Mouse (Mus musculus) midbrain, embryonic 14.5 days (tissue): ENCODE measurements around the gene Fa2h. TPM values are rescaled to one million over a fixed set of nuclear protein-coding genes. Genes with fewer than 3 reads are reported as not detected.

Source experiments
- ATAC-seq: fragments of 200-750 bp; cut with Nextera tagmentation; 2 replicates; pipeline ENCODE4 v1.8.0; 2017; ENCODE audit warnings: moderate number of reproducible peaks, moderate library complexity; ENCODE audit not compliant: low FRiP score, low TSS enrichment
- DNase-seq: peaks from one replicate; pipeline ENCODE4 v3.0.0-alpha.2; 2015
- H3K27ac ChIP-seq: fragments of 300-500 bp; sonication (generic); replicated peaks from 2 replicates; pipeline ENCODE4 v1.5.1; 2014; ENCODE audit warnings: mild to moderate bottlenecking, low read depth, low read length, moderate library complexity
- H3K27me3 ChIP-seq: fragments of 300-500 bp; sonication (generic); 2 replicates; pipeline ENCODE4 v1.6.1; 2014; ENCODE audit warnings: low read length, control low read depth, mixed read lengths; ENCODE audit not compliant: control insufficient read depth, insufficient read depth
- H3K36me3 ChIP-seq: fragments of 300-500 bp; sonication (generic); 2 replicates; pipeline ENCODE4 v1.6.1; 2014; ENCODE audit warnings: low read length, control low read depth; ENCODE audit not compliant: control insufficient read depth, insufficient read depth
- H3K4me1 ChIP-seq: fragments of 300-500 bp; sonication (generic); 2 replicates; pipeline ENCODE4 v1.6.1; 2014; ENCODE audit warnings: mild to moderate bottlenecking, antibody characterized with exemption, low read length, control low read depth; ENCODE audit not compliant: control insufficient read depth, insufficient read depth
- H3K4me2 ChIP-seq: fragments of 300-500 bp; sonication (generic); 2 replicates; pipeline ENCODE4 v1.6.1; 2014; ENCODE audit warnings: mild to moderate bottlenecking, low read length, moderate library complexity
- H3K4me3 ChIP-seq: fragments of 300-500 bp; sonication (generic); replicated peaks from 2 replicates; pipeline ENCODE4 v1.5.1; 2014; ENCODE audit warnings: low read depth, low read length
- H3K9ac ChIP-seq: fragments of 300-500 bp; sonication (generic); replicated peaks from 2 replicates; pipeline ENCODE4 v1.6.1; 2014; ENCODE audit warnings: mild to moderate bottlenecking, low read length, moderate library complexity
- H3K9me3 ChIP-seq: fragments of 300-500 bp; sonication (generic); 2 replicates; pipeline ENCODE4 v1.6.1; 2016; ENCODE audit warnings: low read length, control low read depth, mixed read lengths; ENCODE audit not compliant: control insufficient read depth
- WGBS: fragments of 180-500 bp; shearing (Covaris S2); extraction: QIAGEN DNeasy Blood & Tissue Kit; methylation state at CpG from one replicate; pipeline ENCODE4 v1.1.7; 2014; 5-methylcytosine and 5-hydroxymethylcytosine counted together
- polyA plus RNA-seq: library from polyadenylated mRNA; unstranded; fragments of >200 nt; fragmentation: Nextera tagmentation; extraction: Ambion mirVana; gene quantifications from 2 replicates; pipeline ENCODE4 v1.2.1, GENCODE M21; 2014

Gene Fa2h
- polyA plus RNA-seq: 0.24 and 0.39 TPM in 2 replicates

- under 1% methylated on average over 71 of the region's 71 CpGs for WGBS
- no peaks in the 10 kb centered on the region for H3K36me3 ChIP-seq
Observed at GRCm38 (mm10) chr8:111393391-111394363, at the start of gene Fa2h. Gene Fa2h (minus strand): TSS chr8:111393824.

DNA sequence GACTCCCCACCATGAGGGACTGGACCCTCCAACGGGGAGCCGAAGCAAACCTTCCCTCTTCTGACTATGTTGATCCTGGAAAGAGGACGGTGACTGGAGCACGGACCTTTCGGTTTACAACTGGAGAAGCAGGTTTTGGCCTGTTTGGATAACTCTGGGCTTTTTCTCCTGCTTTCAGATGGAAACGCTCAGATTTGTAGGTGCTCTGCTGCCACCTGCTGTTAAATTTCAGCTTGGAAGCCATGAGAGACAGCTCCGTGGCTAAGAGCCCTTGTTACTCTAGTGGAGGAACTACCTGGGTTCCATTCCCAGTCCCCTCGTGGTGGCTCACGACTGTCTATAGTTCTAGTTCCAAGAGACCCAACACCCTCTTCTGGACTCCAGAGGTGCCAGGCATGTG, 45.6 kb upstream of the Fa2h start:
- no peaks in the 10 kb centered on the region for H3K36me3 ChIP-seq
- H3K27ac ChIP-seq: no peak overlapping the region
- DNase-seq: peak; percentile 92
- 30% methylated on average over 9 of the region's 9 CpGs for WGBS
- no peak for ATAC-seq
- H3K9me3 ChIP-seq: no peaks in the 10 kb centered on the region
- no peaks in the 10 kb centered on the region for H3K27me3 ChIP-seq
- H3K4me3 ChIP-seq: no peak overlapping the region
- H3K4me1 ChIP-seq: no peaks in the 10 kb centered on the region
- H3K4me2 ChIP-seq: no peak overlapping the region
- H3K9ac ChIP-seq: no peak overlapping the region

More at GRCm38 (mm10) chr8:111393391-111394363, at the start of gene Fa2h:
- no peak within 1 kb of the TSS for H3K27ac ChIP-seq
- H3K9ac ChIP-seq: peak within 1 kb of the TSS; percentile 57
- ATAC-seq (peak; percentile 90), DNase-seq (peak; percentile 87)
- peak within 1 kb of the TSS; percentile 55 for H3K4me3 ChIP-seq
- H3K27me3 ChIP-seq: peaks cover 38% of the 10 kb centered on the region; the same call in 1 of the 2 replicates
- H3K9me3 ChIP-seq: no peaks in the 10 kb centered on the region
- H3K4me2 ChIP-seq: peak within 1 kb of the TSS; percentile 96
- H3K4me1 ChIP-seq: 0 out of 2 replicates have a peak, but pooled peaks cover 3% of the 10 kb centered on the region

DNA sequence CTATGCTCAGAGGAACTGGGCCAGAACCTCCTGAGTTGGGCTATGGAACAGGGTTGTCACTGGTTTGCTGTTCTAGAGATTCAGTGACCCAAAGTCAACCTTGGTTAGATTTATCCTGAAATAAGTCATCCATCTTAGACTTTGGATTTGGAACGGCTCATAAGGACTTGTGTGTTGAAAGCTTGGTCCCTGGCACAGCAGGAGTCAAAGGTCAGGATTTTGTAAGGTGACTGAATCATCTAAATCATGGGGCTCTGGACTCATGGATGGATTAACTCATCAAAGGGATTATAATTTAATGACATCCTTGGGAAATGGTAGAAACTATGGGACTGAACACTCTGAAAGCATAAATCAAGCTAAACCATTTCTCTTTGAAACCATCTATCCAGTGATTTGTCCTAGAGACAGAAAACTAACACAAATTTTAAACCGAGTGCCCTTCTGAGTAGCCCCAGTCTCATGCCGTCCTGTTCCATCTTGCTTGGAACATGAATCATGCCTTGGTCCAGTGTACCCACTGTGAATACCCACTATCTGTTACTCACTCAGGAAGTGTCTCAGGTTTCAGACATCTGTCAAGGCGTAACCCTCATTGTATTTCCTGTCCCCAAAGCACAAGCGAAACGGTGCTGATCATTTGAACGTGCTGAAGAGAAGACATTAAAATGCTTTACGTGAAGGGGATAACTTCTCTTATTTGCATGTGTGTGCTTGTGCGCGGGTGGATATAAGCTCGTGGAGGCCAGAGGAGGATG, 41.6 kb upstream of the Fa2h start:
- whole genome bisulfite sequencing: 77% methylated on average over 11 of the region's 11 CpGs
- H3K36me3 ChIP-seq: no peaks in the 10 kb centered on the region
- H3K4me1 ChIP-seq: no peaks in the 10 kb centered on the region
- H3K9me3 ChIP-seq: no peaks in the 10 kb centered on the region
- no peak for ATAC-seq
- H3K4me3 ChIP-seq: no peak overlapping the region
- no peak overlapping the region for H3K27ac ChIP-seq
- H3K4me2 ChIP-seq: no peak overlapping the region
- no peak for DNase-seq
- H3K9ac ChIP-seq: no peak overlapping the region
- no peaks in the 10 kb centered on the region for H3K27me3 ChIP-seq

GRCm38 (mm10) chr8:111424646-111425045, 31.0 kb upstream of the Fa2h start:
- no peaks in the 10 kb centered on the region for H3K4me1 ChIP-seq
- H3K4me2 ChIP-seq: no peak overlapping the region
- H3K9me3 ChIP-seq: no peaks in the 10 kb centered on the region
- H3K4me3 ChIP-seq: no peak overlapping the region
- no peaks in the 10 kb centered on the region for H3K27me3 ChIP-seq
- ATAC-seq (no peak), DNase-seq (no peak)
- H3K36me3 ChIP-seq: no peaks in the 10 kb centered on the region
- 88% methylated on average over 9 of the region's 9 CpGs for WGBS
- no peak overlapping the region for H3K9ac ChIP-seq
- no peak overlapping the region for H3K27ac ChIP-seq

- H3K9ac ChIP-seq: no peak overlapping the region
- WGBS: 90% methylated on average over 11 of the region's 11 CpGs
- DNase-seq (no peak), ATAC-seq (no peak)
- no peaks in the 10 kb centered on the region for H3K27me3 ChIP-seq
- no peaks in the 10 kb centered on the region for H3K36me3 ChIP-seq
- H3K4me1 ChIP-seq: no peaks in the 10 kb centered on the region
- no peak overlapping the region for H3K27ac ChIP-seq
- H3K4me3 ChIP-seq: no peak overlapping the region
- H3K4me2 ChIP-seq: no peak overlapping the region
- H3K9me3 ChIP-seq: no peaks in the 10 kb centered on the region
Observed at GRCm38 (mm10) chr8:111424181-111424580, 30.6 kb upstream of the Fa2h start.

- ATAC-seq (no peak), DNase-seq (no peak)
- WGBS: 85% methylated on average over 2 of the region's 2 CpGs
- Histone ChIP-seq H3K9ac (no peak overlapping the region), H3K4me3 (no peak overlapping the region), H3K4me1 (no peaks in the 10 kb centered on the region), H3K9me3 (no peaks in the 10 kb centered on the region), H3K36me3 (no peaks in the 10 kb centered on the region), H3K27ac (no peak overlapping the region), H3K4me2 (no peak overlapping the region), H3K27me3 (no peaks in the 10 kb centered on the region)
Observed at GRCm38 (mm10) chr8:111422614-111423013, 29.0 kb upstream of the Fa2h start.

GRCm38 (mm10) chr8:111419171-111419570, 25.5 kb upstream of the Fa2h start:
- 75% methylated on average over 3 of the region's 3 CpGs for WGBS
- no peaks in the 10 kb centered on the region for H3K9me3 ChIP-seq
- ATAC-seq: no peak

DNA sequence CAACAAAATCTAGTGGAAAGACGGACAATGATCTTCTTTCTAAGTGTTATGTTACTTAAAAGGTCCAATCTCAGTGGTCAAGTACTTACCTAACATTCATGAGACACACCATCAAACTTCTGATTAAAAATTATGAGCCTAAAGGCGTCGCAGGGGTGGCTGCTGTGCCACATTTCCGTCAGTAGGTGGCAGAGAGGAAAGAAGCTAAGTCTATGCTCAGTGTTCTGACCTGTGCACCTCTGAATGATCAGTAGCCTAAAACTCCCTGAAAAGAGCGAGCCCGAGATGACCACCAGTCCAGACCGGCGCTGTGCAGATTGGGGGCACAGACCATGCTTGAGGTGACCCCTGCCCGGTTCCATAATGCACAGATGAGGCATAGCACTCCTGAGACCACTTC, 25.0 kb upstream of the Fa2h start:
- Histone ChIP-seq H3K4me2 (no peak overlapping the region), H3K9me3 (no peaks in the 10 kb centered on the region), H3K4me1 (no peaks in the 10 kb centered on the region), H3K27me3 (no peaks in the 10 kb centered on the region), H3K36me3 (no peaks in the 10 kb centered on the region), H3K9ac (no peak overlapping the region), H3K27ac (no peak overlapping the region), H3K4me3 (no peak overlapping the region)
- DNase-seq: peak; percentile 72
- ATAC-seq: no peak
- WGBS: 34% methylated on average over 9 of the region's 9 CpGs

More at GRCm38 (mm10) chr8:111419171-111419570, 25.5 kb upstream of the Fa2h start:
- H3K4me3 ChIP-seq: no peak overlapping the region
- H3K36me3 ChIP-seq: no peaks in the 10 kb centered on the region
- H3K27me3 ChIP-seq: no peaks in the 10 kb centered on the region
- no peak for DNase-seq
- H3K9ac ChIP-seq: no peak overlapping the region
- no peak overlapping the region for H3K4me2 ChIP-seq
- no peak overlapping the region for H3K27ac ChIP-seq
- H3K4me1 ChIP-seq: no peaks in the 10 kb centered on the region
